Comparison of ENCODE assay signal across 8 mouse cellular contexts in genomic region chr13:67729441-67729840, GRCm38 (mm10). TPM values are rescaled to one million over a fixed set of nuclear protein-coding genes. Genes with fewer than 3 reads are reported as not detected.
A peak's percentile ranks its signal among the peaks of the same experiment; 100 is the strongest.
DNase-seq lines count a peak whose midpoint lies in the region; ATAC-seq and TF ChIP-seq lines count a peak whose summit lies in the region.
"Not testable (repeated sequence)": the region's sequence is repeated elsewhere in the genome, so short reads cannot be mapped to it uniquely, and the experiment has no call there.

No protein-coding gene starts in this region.

- peak overlapping the region; percentile 60 for H3K9ac ChIP-seq in forebrain, embryonic 11.5 days (ENCODE audit: low read length)
- H3K9ac ChIP-seq in liver, embryonic 12.5 days: not testable (repeated sequence)
- H3K9ac ChIP-seq in midbrain, embryonic 13.5 days (replicated peaks): peak overlapping the region; percentile 76

- peak overlapping the region; percentile 59 for H3K4me3 ChIP-seq in bone marrow macrophage, adult 2 months (ENCODE audit: insufficient read depth, low read length)
- peak overlapping the region; percentile 55 for H3K4me3 ChIP-seq in forebrain, embryonic 11.5 days (ENCODE audit: low read depth, low read length)
- peak overlapping the region; percentile 54; the same call in 1 of the 2 replicates for H3K4me3 ChIP-seq in liver, embryonic 12.5 days
- peak overlapping the region; percentile 55 for H3K4me3 ChIP-seq in midbrain, embryonic 13.5 days (replicated peaks)
- H3K4me3 ChIP-seq in small intestine, adult 2 months (ENCODE audit: low read depth, low read length): peak overlapping the region; percentile 70; the same call in 1 of the 2 replicates

- H3K27me3 ChIP-seq in forebrain, embryonic 11.5 days (ENCODE audit: control insufficient read depth, insufficient read depth, low read length); liver, embryonic 12.5 days (replicated peaks); midbrain, embryonic 13.5 days; small intestine, adult 2 months (ENCODE audit: control insufficient read depth, insufficient read depth, low read length): not testable (repeated sequence)

- not testable (repeated sequence) for H3K27ac ChIP-seq in bone marrow macrophage, adult 2 months (ENCODE audit: insufficient read depth, low read depth, low read length); forebrain, embryonic 11.5 days (ENCODE audit: low read depth, low read length); liver, embryonic 12.5 days; midbrain, embryonic 13.5 days; small intestine, adult 2 months (ENCODE audit: insufficient read depth, low read depth, low read length)

- peak overlapping the region; percentile 43 for H3K4me2 ChIP-seq in forebrain, embryonic 11.5 days (ENCODE audit: low read depth, low read length, severe bottlenecking)
- peak overlapping the region; percentile 66 for H3K4me2 ChIP-seq in liver, embryonic 12.5 days
- peak overlapping the region; percentile 65 for H3K4me2 ChIP-seq in midbrain, embryonic 13.5 days (replicated peaks)

- DNase-seq in B cell, adult 2 months: peak; percentile 15
- DNase-seq in forebrain, embryonic 11.5 days (ENCODE audit: low spot score): not testable (repeated sequence)
- DNase-seq in kidney, postnatal 14 days: peak; percentile 45

- H3K4me1 ChIP-seq in bone marrow macrophage, adult 2 months (ENCODE audit: control insufficient read depth, insufficient read depth, low read length); forebrain, embryonic 11.5 days (replicated peaks; ENCODE audit: control insufficient read depth, insufficient read depth, low read length); liver, embryonic 12.5 days; small intestine, adult 2 months (ENCODE audit: control insufficient read depth, insufficient read depth, insufficient read length, low read length): not testable (repeated sequence)
- peaks cover 14% of the 10 kb centered on the region for H3K4me1 ChIP-seq in midbrain, embryonic 13.5 days (replicated peaks)

- ATAC-seq in forebrain, embryonic 11.5 days (replicated peaks; ENCODE audit: low FRiP score): peak; percentile 51
- peak; percentile 62 to 63 for ATAC-seq in hematopoietic stem cell, adult 5-6 weeks (replicated peaks in 1 of 2; ENCODE audit: insufficient read depth in 1 of 2, low FRiP score in 2 of 2, low TSS enrichment in 1 of 2, low read depth in 1 of 2, poor library complexity in 2 of 2, severe bottlenecking in 2 of 2)
- peak; percentile 44; the same call in 1 of the 2 replicates for ATAC-seq in liver, embryonic 12.5 days
- peak; percentile 67 for ATAC-seq in midbrain, embryonic 13.5 days

- not testable (repeated sequence) for TF ChIP-seq POLR2A in bone marrow macrophage, adult 2 months (IDR thresholded peaks at IDR 0.05; ENCODE audit: borderline replicate concordance, low read depth, low read length); small intestine, adult 2 months (IDR thresholded peaks at IDR 0.05; ENCODE audit: low read depth, low read length)

- not testable (repeated sequence) for H3K36me3 ChIP-seq in forebrain, embryonic 11.5 days (ENCODE audit: control insufficient read depth, insufficient read depth, low read length); liver, embryonic 12.5 days; midbrain, embryonic 13.5 days; small intestine, adult 2 months (ENCODE audit: control insufficient read depth, insufficient read depth, low read length)

- not testable (repeated sequence) for TF ChIP-seq CTCF in bone marrow macrophage, adult 2 months (IDR thresholded peaks at IDR 0.05; ENCODE audit: low read depth, low read length)
- peak; percentile 44; the same call in 1 of the 2 replicates for TF ChIP-seq CTCF in small intestine, adult 2 months (IDR thresholded peaks at IDR 0.05; ENCODE audit: extremely low read depth, insufficient read length, insufficient replicate concordance, low read depth, low read length)

- 48% methylated on average over 4 of the region's 4 CpGs for WGBS in forebrain, embryonic 11.5 days
- WGBS in liver, embryonic 12.5 days (ENCODE audit: insufficient replicate concordance): 44% methylated on average over 4 of the region's 4 CpGs
- 53% methylated on average over 4 of the region's 4 CpGs for WGBS in midbrain, embryonic 13.5 days
- 11% methylated on average over 4 of the region's 4 CpGs for WGBS in small intestine, adult 2 months

- H3K9me3 ChIP-seq in forebrain, embryonic 11.5 days (ENCODE audit: control insufficient read depth, low read length); liver, embryonic 12.5 days (replicated peaks); midbrain, embryonic 13.5 days: not testable (repeated sequence)

RNA-seq across cellular contexts. Expression of gene Zfp65, which starts 0.5 kb away (rescaled TPM):
- polyA plus RNA-seq in bone marrow macrophage, adult 2 months (2012; ENCODE audit: insufficient read depth, insufficient read length, missing spikeins): 7.8 and 10.5 TPM in 2 replicates
- polyA plus RNA-seq in forebrain, embryonic 11.5 days (2014; fragmentation: Nextera tagmentation; extraction: Ambion mirVana): 4.9 and 5.9 TPM in 2 replicates
- total RNA-seq in hematopoietic stem cell, adult 5-6 weeks (2017): 23.2 and 29.6 TPM in 2 replicates
- 3.0 and 3.1 TPM in 2 replicates for polyA plus RNA-seq in liver, embryonic 12.5 days (2016; fragmentation: Nextera tagmentation; extraction: Ambion mirVana)
- polyA plus RNA-seq in midbrain, embryonic 13.5 days (2015; fragmentation: Nextera tagmentation; extraction: Ambion mirVana): 9.8 and 10.3 TPM in 2 replicates
- 0.08 and 0.13 TPM in 2 replicates for polyA plus RNA-seq in small intestine, adult 2 months (2012; rRNA removed)

RNA-seq across cellular contexts. Expression of gene Zfp85, which starts 25.6 kb away (rescaled TPM):
- polyA plus RNA-seq in bone marrow macrophage, adult 2 months (2012; ENCODE audit: insufficient read depth, insufficient read length, missing spikeins): 4.3 and 6.0 TPM in 2 replicates
- polyA plus RNA-seq in forebrain, embryonic 11.5 days (2014; fragmentation: Nextera tagmentation; extraction: Ambion mirVana): 5.5 and 6.5 TPM in 2 replicates
- total RNA-seq in hematopoietic stem cell, adult 5-6 weeks (2017): 8.0 and 13.4 TPM in 2 replicates
- 1.2 and 1.4 TPM in 2 replicates for polyA plus RNA-seq in liver, embryonic 12.5 days (2016; fragmentation: Nextera tagmentation; extraction: Ambion mirVana)
- 8.0 and 8.7 TPM in 2 replicates for polyA plus RNA-seq in midbrain, embryonic 13.5 days (2015; fragmentation: Nextera tagmentation; extraction: Ambion mirVana)
- polyA plus RNA-seq in small intestine, adult 2 months (2012; rRNA removed): 0.10 TPM in 1 of 2 replicates, not detected in the other

RNA-seq across cellular contexts. Expression of gene Zfp738, which starts 42.6 kb away (rescaled TPM):
- 9.4 and 12.7 TPM in 2 replicates for polyA plus RNA-seq in bone marrow macrophage, adult 2 months (2012; ENCODE audit: insufficient read depth, insufficient read length, missing spikeins)
- polyA plus RNA-seq in forebrain, embryonic 11.5 days (2014; fragmentation: Nextera tagmentation; extraction: Ambion mirVana): 12.8 and 13.6 TPM in 2 replicates
- total RNA-seq in hematopoietic stem cell, adult 5-6 weeks (2017): 32.5 and 35.5 TPM in 2 replicates
- 4.0 and 4.3 TPM in 2 replicates for polyA plus RNA-seq in liver, embryonic 12.5 days (2016; fragmentation: Nextera tagmentation; extraction: Ambion mirVana)
- polyA plus RNA-seq in midbrain, embryonic 13.5 days (2015; fragmentation: Nextera tagmentation; extraction: Ambion mirVana): 15.4 and 18.3 TPM in 2 replicates
- polyA plus RNA-seq in small intestine, adult 2 months (2012; rRNA removed): 1.4 and 2.2 TPM in 2 replicates

RNA-seq across cellular contexts. Expression of gene Zfp493, which starts 50.1 kb away (rescaled TPM):
- 2.0 and 4.4 TPM in 2 replicates for polyA plus RNA-seq in bone marrow macrophage, adult 2 months (2012; ENCODE audit: insufficient read depth, insufficient read length, missing spikeins)
- polyA plus RNA-seq in forebrain, embryonic 11.5 days (2014; fragmentation: Nextera tagmentation; extraction: Ambion mirVana): 4.1 and 4.9 TPM in 2 replicates
- total RNA-seq in hematopoietic stem cell, adult 5-6 weeks (2017): 3.4 and 5.8 TPM in 2 replicates
- polyA plus RNA-seq in liver, embryonic 12.5 days (2016; fragmentation: Nextera tagmentation; extraction: Ambion mirVana): 1.4 and 1.8 TPM in 2 replicates
- polyA plus RNA-seq in midbrain, embryonic 13.5 days (2015; fragmentation: Nextera tagmentation; extraction: Ambion mirVana): 3.5 and 3.6 TPM in 2 replicates
- polyA plus RNA-seq in small intestine, adult 2 months (2012; rRNA removed): 0.22 and 0.28 TPM in 2 replicates
